Mouse (Mus musculus) left cerebral cortex, postnatal 10 days (tissue): ENCODE results near the gene Gm13285. TPM values are rescaled to one million over a fixed set of nuclear protein-coding genes. Genes with fewer than 3 reads are reported as not detected.
"Not testable (repeated sequence)": the region's sequence is repeated elsewhere in the genome, so short reads cannot be mapped to it uniquely, and the experiment has no call there.

ENCODE experiments used
- DNase-seq, 2 experiments: peaks; one replicate each; pipeline ENCODE4 v3.0.0; 2021 to 2022; ENCODE audit warnings: low spot score in 2 of 2, mixed read lengths in 1 of 2; ENCODE audit errors: extremely low spot score in 1 of 2
- intact Hi-C: fragments of 180-260 bp; cut with DNase I; formaldehyde crosslinking; loops from one replicate; pipeline ENCODE4 v1.15.1; 2025
- total RNA-seq, 2 experiments: library from RNA; stranded (reverse); gene quantifications; 2 replicates each; pipeline ENCODE4 v1.2.3; 2021

Gene Gm13285
- total RNA-seq, 2 experiments from 2014 or later, result not detected

- intact Hi-C loops, result not testable (repeated sequence)
- DNase-seq, result peak; percentile 57 to 63
Measured at GRCm38 (mm10) chr4:88788402-88788801, 11.1 kb upstream of the Gm13285 start, which contains the start of gene Gm13277. TSS of gene Gm13277 (plus strand) at chr4:88788632.

GRCm38 (mm10) chr4:88791250-88791649 is 8.2 kb upstream of the Gm13285 start, which contains the start of gene Gm13278:
TSS of gene Gm13278 (plus strand) at chr4:88791550.
- DNase-seq, intact Hi-C loops: not testable (repeated sequence)

- peak; percentile 38 to 44 for DNase-seq
- intact Hi-C loops, result not testable (repeated sequence)
Measured at GRCm38 (mm10) chr4:88793936-88794675, 5.4 kb upstream of the Gm13285 start, which contains the start of gene Gm13275. TSS of gene Gm13275 (plus strand) at chr4:88794487.

- intact Hi-C loops, DNase-seq: not testable (repeated sequence)
Measured at GRCm38 (mm10) chr4:88797097-88797496, 2.4 kb upstream of the Gm13285 start, which contains the start of gene Gm13279. TSS of gene Gm13279 (plus strand) at chr4:88797397.

- DNase-seq, intact Hi-C loops: not testable (repeated sequence)
Measured at GRCm38 (mm10) chr4:88802954-88803353, 3.5 kb downstream of the Gm13285 start, which contains the start of gene Gm13287. TSS of gene Gm13287 (plus strand) at chr4:88803254.

- intact Hi-C loops, DNase-seq: not testable (repeated sequence)
Measured at GRCm38 (mm10) chr4:88805231-88805630, 5.8 kb downstream of the Gm13285 start, which contains the start of gene Gm13288. TSS of gene Gm13288 (plus strand) at chr4:88805531.

- intact Hi-C loops, result not testable (repeated sequence)
- peak in 1 of 2 experiments; percentile 30 for DNase-seq
Measured at GRCm38 (mm10) chr4:88805761-88806160, 6.3 kb downstream of the Gm13285 start.

- no peak for DNase-seq
- intact Hi-C loops, result no loop called here
Measured at GRCm38 (mm10) chr4:88815928-88816327, 16.5 kb downstream of the Gm13285 start, which contains the start of gene Ifna7. TSS of gene Ifna7 (plus strand) at chr4:88816228.

GRCm38 (mm10) chr4:88819659-88820058 is 20.2 kb downstream of the Gm13285 start, which contains the start of gene Ifna11:
TSS of gene Ifna11 (plus strand) at chr4:88819959.
- intact Hi-C loops, result loop anchor here (10.0 kb wide), 1 partner anchor 135 kb away; the partner anchor contains the start of gene Ifna2
- no peak for DNase-seq

- DNase-seq, result peak in 1 of 2 experiments; percentile 17
- intact Hi-C loops, result loop anchor here (10.0 kb wide), 1 partner anchor 138 kb away; the partner anchor contains the start of gene Ifna2
Measured at GRCm38 (mm10) chr4:88822995-88823394, 23.5 kb downstream of the Gm13285 start.

GRCm38 (mm10) chr4:88827116-88827515 is 27.7 kb downstream of the Gm13285 start, which contains the start of gene Ifna6:
TSS of gene Ifna6 (plus strand) at chr4:88827416.
- DNase-seq, result not testable (repeated sequence)
- intact Hi-C loops, result loop anchor here (10.0 kb wide), 1 partner anchor 142 kb away; the partner anchor contains the start of gene Ifna2

GRCm38 (mm10) chr4:88830523-88830922 is 31.1 kb downstream of the Gm13285 start:
- peak; percentile 11 to 26 for DNase-seq
- intact Hi-C loops, result no loop called here

GRCm38 (mm10) chr4:88835225-88835624 is 35.8 kb downstream of the Gm13285 start, which contains the start of gene Ifna5:
TSS of gene Ifna5 (plus strand) at chr4:88835525.
- DNase-seq, intact Hi-C loops: not testable (repeated sequence)

GRCm38 (mm10) chr4:88838828-88839227 is 39.4 kb downstream of the Gm13285 start:
- no peak for DNase-seq
- intact Hi-C loops, result no loop called here

- intact Hi-C loops, result no loop called here
- DNase-seq, result no peak
Measured at GRCm38 (mm10) chr4:88840058-88840457, 40.6 kb downstream of the Gm13285 start.

GRCm38 (mm10) chr4:88841438-88841911 is 42.0 kb downstream of the Gm13285 start, which contains the start of gene Ifna4:
TSS of gene Ifna4 (plus strand) at chr4:88841861.
- no peak for DNase-seq
- intact Hi-C loops, result no loop called here

GRCm38 (mm10) chr4:88845334-88845733 is 45.9 kb downstream of the Gm13285 start:
- intact Hi-C loops, result no loop called here

GRCm38 (mm10) chr4:88849698-88850097 is 50.2 kb downstream of the Gm13285 start, which contains the start of gene Ifna1:
TSS of gene Ifna1 (plus strand) at chr4:88850087.
- intact Hi-C loops, result no loop called here
- DNase-seq, result no peak

More at GRCm38 (mm10) chr4:88845334-88845733, 45.9 kb downstream of the Gm13285 start:
- no peak for DNase-seq
